Mouse (Mus musculus) thymus, adult 2 months (tissue): ENCODE measurements around the gene Wdhd1.

Source experiments
- CTCF ChIP-seq: fragments of 200-500 bp; IDR thresholded peaks from 2 replicates; pipeline ENCODE4 v1.5.1; 2012; ENCODE audit warnings: mild to moderate bottlenecking, control low read depth, low read length, moderate library complexity, borderline replicate concordance; ENCODE audit not compliant: control insufficient read depth, poor library complexity, insufficient read depth; ENCODE audit errors: extremely low read depth
- POLR2A ChIP-seq: fragments of 200-500 bp; IDR thresholded peaks from 2 replicates; pipeline ENCODE4 v1.6.1; 2012; ENCODE audit warnings: mild to moderate bottlenecking, low read length, control low read depth, moderate library complexity; ENCODE audit not compliant: control insufficient read depth, poor library complexity, insufficient read depth; ENCODE audit errors: extremely low read depth

- no peak for TF ChIP-seq CTCF
- TF ChIP-seq POLR2A: no peak
These were observed 17.5 kb upstream of the Wdhd1 start for GRCm38 (mm10) chr14:47294136-47294535.
